Mouse (Mus musculus): Measurements from ENCODE around the gene Vstm4. TPM values are rescaled to one million over a fixed set of nuclear protein-coding genes. Genes with fewer than 3 reads are reported as not detected.

Gene Vstm4
- total and polyA plus RNA-seq, 2 experiments, result 0.81 to 0.92 TPM

DNA sequence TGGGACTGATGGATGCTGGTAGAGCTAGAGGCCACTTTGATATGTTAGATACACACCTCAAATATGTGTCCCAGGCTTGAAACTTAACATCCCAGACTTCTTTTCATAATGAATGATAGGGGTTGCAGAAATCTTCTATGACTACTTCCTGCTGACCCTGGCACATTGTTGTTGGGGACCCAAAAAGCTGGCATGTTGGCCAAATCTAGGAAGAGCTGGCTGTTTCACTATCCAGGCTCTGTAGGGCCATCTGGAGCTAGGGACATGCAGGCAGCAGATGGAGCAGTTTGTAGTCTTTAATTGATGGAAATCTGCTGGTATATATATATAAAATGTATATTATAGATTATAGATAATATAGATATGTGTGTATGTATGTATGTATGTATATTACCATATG is 14.5 kb upstream of the Vstm4 start:
- no peak overlapping the region for H3K27ac ChIP-seq (replicated peaks; ENCODE audit: insufficient read depth, low read depth, low read length)
- no peak overlapping the region for H3K4me3 ChIP-seq (ENCODE audit: insufficient read depth, low read depth, low read length)
- no peak for TF ChIP-seq POLR2A (IDR thresholded peaks at IDR 0.05; ENCODE audit: extremely low read depth, insufficient read depth, low read length)
- no peak for TF ChIP-seq CTCF (IDR thresholded peaks at IDR 0.05; ENCODE audit: low read depth, low read length)
- no peak for DNase-seq (ENCODE audit: extremely low read depth, low read depth, low spot score)
- H3K9ac ChIP-seq (ENCODE audit: low read depth, low read length), result no peak overlapping the region
- H3K27me3 ChIP-seq (ENCODE audit: control insufficient read depth, insufficient read depth, low read length), result no peaks in the 10 kb centered on the region
- no peaks in the 10 kb centered on the region for H3K79me2 ChIP-seq (ENCODE audit: control insufficient read depth, insufficient read depth, low read length)
- no peaks in the 10 kb centered on the region for H3K36me3 ChIP-seq (ENCODE audit: control insufficient read depth, insufficient read depth, low read length)
- no peaks in the 10 kb centered on the region for H3K4me1 ChIP-seq (ENCODE audit: control insufficient read depth, insufficient read depth, low read length)

DNA sequence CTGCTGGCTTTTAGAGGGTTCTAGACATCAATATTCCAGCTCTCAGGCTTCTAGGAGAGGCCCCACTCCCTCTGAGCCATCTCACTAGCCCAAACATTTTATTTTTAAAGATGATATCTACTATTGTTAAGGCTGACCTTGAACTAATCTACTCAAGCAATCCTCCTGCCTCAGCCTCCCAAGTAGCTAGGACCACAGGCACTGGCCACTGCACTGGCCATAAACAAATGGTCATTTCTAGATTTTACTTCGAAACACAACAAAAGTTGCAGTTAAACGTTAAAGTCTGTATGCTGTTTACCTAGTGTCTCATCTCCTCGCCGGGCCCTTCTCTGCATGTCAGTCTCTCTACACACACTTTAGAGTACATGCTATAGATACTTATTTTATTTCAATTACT is 2.5 kb upstream of the Vstm4 start:
- TF ChIP-seq POLR2A (IDR thresholded peaks at IDR 0.05; ENCODE audit: extremely low read depth, insufficient read depth, low read length) (no peak), CTCF (IDR thresholded peaks at IDR 0.05; ENCODE audit: low read depth, low read length) (no peak)
- 86% methylated on average over 4 of the region's 4 CpGs for WGBS
- Histone ChIP-seq H3K9ac (ENCODE audit: low read depth, low read length) (no peak overlapping the region), H3K27me3 (ENCODE audit: control insufficient read depth, insufficient read depth, low read length) (peaks cover 6% of the 10 kb centered on the region; the same call in 1 of the 2 replicates), H3K79me2 (ENCODE audit: control insufficient read depth, insufficient read depth, low read length) (no peaks in the 10 kb centered on the region), H3K36me3 (ENCODE audit: control insufficient read depth, insufficient read depth, low read length) (no peaks in the 10 kb centered on the region), H3K4me3 (ENCODE audit: insufficient read depth, low read depth, low read length) (no peak overlapping the region), H3K27ac (replicated peaks; ENCODE audit: insufficient read depth, low read depth, low read length) (no peak overlapping the region), H3K4me1 (ENCODE audit: control insufficient read depth, insufficient read depth, low read length) (0 out of 2 replicates have a peak, but pooled peaks cover 4% of the 10 kb centered on the region)
- no peak for DNase-seq (ENCODE audit: extremely low read depth, low read depth, low spot score)

DNA sequence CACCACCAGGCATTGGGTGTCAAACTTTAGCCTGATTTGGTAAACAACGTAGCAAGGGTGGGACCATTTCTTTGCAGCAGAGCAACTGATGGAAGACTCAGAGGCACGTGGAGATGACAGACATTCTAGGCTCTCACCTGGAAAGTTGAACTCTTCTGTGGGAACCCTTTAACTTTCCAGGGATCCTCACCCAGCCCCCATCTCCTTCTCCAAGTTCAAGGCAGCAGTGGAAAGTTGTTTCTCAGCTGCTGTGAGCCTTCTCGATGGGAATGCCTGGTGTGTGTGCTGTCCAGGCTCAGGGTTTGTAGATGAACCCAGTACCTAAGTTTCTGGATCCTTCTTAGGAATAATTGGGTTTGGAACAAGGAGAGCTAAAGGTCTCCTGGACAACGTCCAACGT is 310 bp upstream of the Vstm4 start:
- H3K4me1 ChIP-seq (ENCODE audit: control insufficient read depth, insufficient read depth, low read length), result peaks cover 7% of the 10 kb centered on the region; the same call in 1 of the 2 replicates
- no peaks in the 10 kb centered on the region for H3K79me2 ChIP-seq (ENCODE audit: control insufficient read depth, insufficient read depth, low read length)
- TF ChIP-seq POLR2A (IDR thresholded peaks at IDR 0.05; ENCODE audit: extremely low read depth, insufficient read depth, low read length) (no peak), CTCF (IDR thresholded peaks at IDR 0.05; ENCODE audit: low read depth, low read length) (no peak)
- H3K27ac ChIP-seq (replicated peaks; ENCODE audit: insufficient read depth, low read depth, low read length), result no peak overlapping the region
- WGBS, result 49% methylated on average over 5 of the region's 5 CpGs
- no peaks in the 10 kb centered on the region for H3K36me3 ChIP-seq (ENCODE audit: control insufficient read depth, insufficient read depth, low read length)
- H3K27me3 ChIP-seq (ENCODE audit: control insufficient read depth, insufficient read depth, low read length), result peaks cover 6% of the 10 kb centered on the region; the same call in 1 of the 2 replicates
- H3K4me3 ChIP-seq (ENCODE audit: insufficient read depth, low read depth, low read length), result no peak overlapping the region
- no peak for DNase-seq (ENCODE audit: extremely low read depth, low read depth, low spot score)
- H3K9ac ChIP-seq (ENCODE audit: low read depth, low read length), result no peak overlapping the region

DNA sequence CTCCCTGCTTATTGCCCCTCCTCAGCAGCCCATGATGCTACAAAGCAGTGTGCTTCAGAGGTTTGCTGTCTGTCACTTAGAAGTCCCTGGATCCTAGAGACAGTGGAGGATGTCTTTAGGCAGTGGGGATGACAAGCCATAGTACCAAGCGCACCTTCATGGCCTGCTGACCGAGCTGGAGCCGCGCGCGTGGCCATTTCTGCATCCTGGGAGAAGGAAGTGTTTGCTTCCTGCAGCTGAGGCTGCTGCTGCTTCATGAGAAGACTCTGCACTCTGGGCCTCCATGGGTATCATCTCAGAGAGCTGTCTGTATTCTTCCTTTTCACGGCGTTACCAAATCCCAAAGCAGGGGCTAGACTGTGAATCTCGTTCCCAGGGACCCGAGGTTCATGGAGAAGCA is 1.8 kb downstream of the Vstm4 start:
- Histone ChIP-seq H3K4me1 (ENCODE audit: control insufficient read depth, insufficient read depth, low read length) (peaks cover 7% of the 10 kb centered on the region; the same call in 1 of the 2 replicates), H3K79me2 (ENCODE audit: control insufficient read depth, insufficient read depth, low read length) (no peaks in the 10 kb centered on the region), H3K36me3 (ENCODE audit: control insufficient read depth, insufficient read depth, low read length) (no peaks in the 10 kb centered on the region), H3K27me3 (ENCODE audit: control insufficient read depth, insufficient read depth, low read length) (peaks cover 6% of the 10 kb centered on the region; the same call in 1 of the 2 replicates), H3K27ac (replicated peaks; ENCODE audit: insufficient read depth, low read depth, low read length) (no peak overlapping the region), H3K4me3 (ENCODE audit: insufficient read depth, low read depth, low read length) (no peak overlapping the region), H3K9ac (ENCODE audit: low read depth, low read length) (no peak overlapping the region)
- 70% methylated on average over 10 of the region's 10 CpGs for WGBS
- TF ChIP-seq CTCF (IDR thresholded peaks at IDR 0.05; ENCODE audit: low read depth, low read length) (no peak), POLR2A (IDR thresholded peaks at IDR 0.05; ENCODE audit: extremely low read depth, insufficient read depth, low read length) (no peak)
- DNase-seq (ENCODE audit: extremely low read depth, low read depth, low spot score), result no peak

DNA sequence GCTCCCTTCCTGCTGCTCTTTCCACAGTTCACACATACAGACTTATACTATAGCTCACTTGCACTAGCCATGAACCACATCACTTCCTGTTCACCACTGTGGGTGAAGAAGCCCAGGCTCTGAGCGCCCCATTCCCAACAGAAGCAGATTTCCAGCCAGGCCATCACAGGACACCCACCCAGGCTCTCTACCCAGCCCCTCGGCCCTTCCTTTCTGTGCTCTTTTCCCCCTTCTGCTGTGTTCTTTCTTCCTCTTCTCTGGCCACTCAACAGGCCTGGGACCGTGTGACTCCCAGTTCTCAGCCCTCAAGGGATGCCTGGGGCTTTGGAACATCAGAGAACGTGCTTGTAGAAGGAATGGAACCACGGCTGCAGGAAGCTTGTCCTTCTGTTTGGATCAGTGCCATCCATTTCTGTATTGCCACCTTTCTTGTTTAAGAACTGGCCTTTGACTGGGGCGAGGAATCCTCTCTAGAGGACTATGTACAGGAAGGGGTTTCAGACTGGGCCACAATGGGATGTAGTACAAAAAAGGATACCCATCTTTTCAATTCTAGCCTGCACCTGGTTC is 2.5 kb downstream of the Vstm4 start:
- Histone ChIP-seq H3K27me3 (ENCODE audit: control insufficient read depth, insufficient read depth, low read length) (peaks cover 6% of the 10 kb centered on the region; the same call in 1 of the 2 replicates), H3K36me3 (ENCODE audit: control insufficient read depth, insufficient read depth, low read length) (no peaks in the 10 kb centered on the region), H3K4me1 (ENCODE audit: control insufficient read depth, insufficient read depth, low read length) (peaks cover 7% of the 10 kb centered on the region; the same call in 1 of the 2 replicates), H3K27ac (replicated peaks; ENCODE audit: insufficient read depth, low read depth, low read length) (no peak overlapping the region), H3K79me2 (ENCODE audit: control insufficient read depth, insufficient read depth, low read length) (no peaks in the 10 kb centered on the region), H3K4me3 (ENCODE audit: insufficient read depth, low read depth, low read length) (no peak overlapping the region), H3K9ac (ENCODE audit: low read depth, low read length) (no peak overlapping the region)
- DNase-seq (ENCODE audit: extremely low read depth, low read depth, low spot score), result no peak
- TF ChIP-seq POLR2A (IDR thresholded peaks at IDR 0.05; ENCODE audit: extremely low read depth, insufficient read depth, low read length) (no peak), CTCF (IDR thresholded peaks at IDR 0.05; ENCODE audit: low read depth, low read length) (no peak)
- WGBS, result 76% methylated on average over 6 of the region's 6 CpGs

DNA sequence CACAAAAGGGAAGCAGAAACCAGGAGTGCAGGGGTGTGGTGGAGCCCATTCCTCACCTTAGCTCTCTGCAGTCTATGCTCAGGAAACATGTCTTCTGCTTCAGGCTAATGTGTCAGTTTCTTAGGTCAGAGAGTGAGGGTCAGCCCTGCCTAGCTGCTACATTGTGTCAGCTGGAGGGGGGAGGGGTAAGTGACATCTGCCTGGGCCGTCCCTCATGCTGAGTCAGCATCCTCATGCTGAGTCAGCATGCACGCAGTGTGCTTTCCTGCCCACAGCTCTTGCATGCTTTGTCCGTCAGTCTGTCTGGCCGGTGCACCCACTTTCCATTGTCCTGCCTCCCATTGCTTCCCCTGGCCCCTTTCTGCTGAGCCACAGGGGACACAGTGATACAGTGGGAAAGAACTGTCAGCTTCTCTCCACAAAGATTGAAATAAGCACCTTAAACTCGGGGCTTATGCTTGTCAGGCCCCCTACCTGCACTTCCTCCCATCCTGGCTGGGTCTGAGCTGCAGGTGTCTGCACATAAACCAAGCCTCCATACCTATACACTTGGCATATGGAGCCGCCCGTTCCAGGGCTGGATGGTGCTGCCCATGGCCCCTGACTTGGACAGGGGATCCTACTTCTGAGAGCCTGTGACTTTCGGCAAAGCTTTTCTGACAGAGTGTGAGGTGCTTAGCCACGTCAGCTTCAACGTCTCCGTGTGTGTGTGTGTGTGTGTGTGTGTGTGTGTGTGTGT is 3.4 kb downstream of the Vstm4 start:
- TF ChIP-seq CTCF (IDR thresholded peaks at IDR 0.05; ENCODE audit: low read depth, low read length), result no peak
- no peak for TF ChIP-seq POLR2A (IDR thresholded peaks at IDR 0.05; ENCODE audit: extremely low read depth, insufficient read depth, low read length)
- Histone ChIP-seq H3K79me2 (ENCODE audit: control insufficient read depth, insufficient read depth, low read length) (no peaks in the 10 kb centered on the region), H3K27ac (replicated peaks; ENCODE audit: insufficient read depth, low read depth, low read length) (no peak overlapping the region), H3K27me3 (ENCODE audit: control insufficient read depth, insufficient read depth, low read length) (peaks cover 6% of the 10 kb centered on the region; the same call in 1 of the 2 replicates), H3K36me3 (ENCODE audit: control insufficient read depth, insufficient read depth, low read length) (no peaks in the 10 kb centered on the region), H3K9ac (ENCODE audit: low read depth, low read length) (no peak overlapping the region), H3K4me3 (ENCODE audit: insufficient read depth, low read depth, low read length) (no peak overlapping the region), H3K4me1 (ENCODE audit: control insufficient read depth, insufficient read depth, low read length) (peaks cover 7% of the 10 kb centered on the region; the same call in 1 of the 2 replicates)
- WGBS, result 63% methylated on average over 11 of the region's 11 CpGs
- DNase-seq (ENCODE audit: extremely low read depth, low read depth, low spot score), result no peak
